Mouse (Mus musculus): ENCODE measurements at regions not wholly inside any gene's neighbourhood (a gene's known extent, or its start where the extent isn't known, plus 50 kb on each side); places are given as distances from the start of the nearest gene placed in this dataset.

DNA sequence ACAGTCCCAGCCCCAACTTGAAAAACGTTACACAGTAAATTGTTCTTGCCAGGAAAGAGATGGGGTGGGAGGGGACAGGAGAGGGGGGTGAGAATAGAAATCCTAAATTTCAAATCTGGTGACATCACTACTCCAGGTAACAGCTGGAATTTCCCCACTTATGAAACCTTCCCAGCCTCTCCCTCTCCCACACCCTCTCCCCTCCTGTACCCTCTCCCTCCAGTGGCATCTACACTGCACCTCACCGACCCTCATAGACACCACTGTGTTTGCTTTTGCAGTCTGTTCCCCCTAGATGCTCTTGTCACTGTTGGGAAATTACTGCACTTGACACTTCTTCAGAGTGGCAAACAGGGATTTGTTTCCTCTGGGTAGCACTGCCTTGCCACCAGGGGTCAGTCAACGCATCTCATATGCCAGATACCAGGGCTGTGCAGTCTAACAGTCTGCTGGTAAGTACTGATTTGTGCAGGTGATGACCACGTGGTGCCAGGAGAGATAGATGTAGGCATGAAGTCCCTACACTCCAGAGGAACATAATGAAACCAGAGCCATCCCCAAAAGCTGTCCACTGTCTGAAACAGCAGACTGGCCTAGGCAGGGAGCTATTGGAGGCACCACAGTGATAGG is 68.3 kb upstream of the Plet1 start:
- in situ Hi-C loops (cut with MboI; ENCODE audit: low pct_ligation_motif_present, low pct_unique_long_range_greater_than_20kb, low sequenced_read_pairs) (no loop called here), dilution Hi-C loops (cut with MboI; ENCODE audit: extremely low pct_ligation_motif_present, extremely low pct_unique_long_range_greater_than_20kb, low sequenced_read_pairs) (no loop called here)
- no peak overlapping the region for H3K4me3 ChIP-seq (replicated peaks in 1 of 3; ENCODE audit: low read depth in 2 of 3, low read length in 2 of 3, poor library complexity in 1 of 3)
- H3K9ac ChIP-seq (ENCODE audit: insufficient read depth, low read depth), result no peak overlapping the region
- no peaks in the 10 kb centered on the region for H3K79me2 ChIP-seq (replicated peaks; ENCODE audit: control insufficient read depth, extremely low read depth, insufficient read depth, poor library complexity, severe bottlenecking)
- peak; percentile 48 for DNase-seq (ENCODE audit: extremely low read depth)
- no peaks in the 10 kb centered on the region for H3K36me3 ChIP-seq (replicated peaks in 1 of 2; ENCODE audit: control insufficient read depth in 1 of 2, insufficient read depth in 1 of 2, low read length in 1 of 2)
- TF ChIP-seq MAX (IDR thresholded peaks at IDR 0.05; ENCODE audit: low read length), result peak; percentile 78
- 0 out of 2 replicates have a peak, but pooled peaks have one; percentile 16 for TF ChIP-seq MYC (IDR thresholded peaks at IDR 0.05; ENCODE audit: low read depth, low read length)
- peak; percentile 23 to 75; a peak in 3 of 4 replicates for TF ChIP-seq CTCF (conservative IDR thresholded peaks at IDR 0.05 in 1 of 2, IDR thresholded peaks at IDR 0.05 in 1 of 2; ENCODE audit: low read depth in 2 of 2, low read length in 2 of 2)
- TF ChIP-seq RAD21 (IDR thresholded peaks at IDR 0.05; ENCODE audit: low read depth, low read length), result peak; percentile 59
- TF ChIP-seq SMC3 (IDR thresholded peaks at IDR 0.05; ENCODE audit: low read depth, low read length), result peak; percentile 73
- no peak for TF ChIP-seq ZMIZ1 (IDR thresholded peaks at IDR 0.05; ENCODE audit: low read depth, low read length)
- no peak for TF ChIP-seq HCFC1 (IDR thresholded peaks at IDR 0.05; ENCODE audit: low read depth, low read length)
- no peak overlapping the region for H3K27ac ChIP-seq (ENCODE audit: insufficient read depth, low read depth)
- no peaks in the 10 kb centered on the region for H3K27me3 ChIP-seq (replicated peaks)
- H3K9me3 ChIP-seq (replicated peaks; ENCODE audit: low read length), result no peaks in the 10 kb centered on the region
- peaks cover 0 to 25% of the 10 kb centered on the region in 2 experiments; a peak in 2 of 4 replicates for H3K4me1 ChIP-seq (ENCODE audit: control insufficient read depth in 1 of 2, insufficient read depth in 2 of 2)
- H3K4me2 ChIP-seq (ENCODE audit: insufficient read depth, low read depth, poor library complexity, severe bottlenecking), result no peak overlapping the region

- in situ Hi-C loops (cut with MboI; ENCODE audit: low pct_ligation_motif_present, low pct_unique_long_range_greater_than_20kb, low sequenced_read_pairs), result loop anchor here (10.0 kb wide), 2 partner anchors 95 to 935 kb away; no protein-coding TSS in a partner anchor
These were observed 64.2 kb upstream of the Plet1 start for GRCm38 (mm10) chr9:50430147-50430546.

GRCm38 (mm10) chr9:50433525-50433924 is 60.8 kb upstream of the Plet1 start:
- in situ Hi-C loops (cut with MboI; ENCODE audit: low pct_ligation_motif_present, low pct_unique_long_range_greater_than_20kb, low sequenced_read_pairs), result loop anchor here (10.0 kb wide), 2 partner anchors 99 to 939 kb away; no protein-coding TSS in a partner anchor
- TF ChIP-seq CTCF (conservative IDR thresholded peaks at IDR 0.05 in 1 of 2, IDR thresholded peaks at IDR 0.05 in 1 of 2; ENCODE audit: low read depth in 2 of 2, low read length in 2 of 2) (no peak), ZC3H11A (IDR thresholded peaks at IDR 0.05; ENCODE audit: low read depth, low read length) (no peak), CHD2 (IDR thresholded peaks at IDR 0.05; ENCODE audit: low read length) (no peak), NRF1 (IDR thresholded peaks at IDR 0.05; ENCODE audit: low read depth, low read length) (no peak), POLR2A (IDR thresholded peaks at IDR 0.05; ENCODE audit: low read depth, low read length) (no peak), ELF1 (IDR thresholded peaks at IDR 0.05; ENCODE audit: low read depth, low read length) (no peak), E2F4 (IDR thresholded peaks at IDR 0.05; ENCODE audit: insufficient replicate concordance, low read depth, low read length) (no peak), SIN3A (IDR thresholded peaks at IDR 0.05; ENCODE audit: low read length) (no peak), TCF12 (IDR thresholded peaks at IDR 0.05; ENCODE audit: low read depth, low read length) (no peak), USF2 (conservative IDR thresholded peaks at IDR 0.05; ENCODE audit: low read depth, low read length) (no peak), UBTF (IDR thresholded peaks at IDR 0.05; ENCODE audit: low read depth, low read length) (no peak), MAFK (IDR thresholded peaks at IDR 0.05; ENCODE audit: insufficient replicate concordance, low read length) (no peak), SMC3 (IDR thresholded peaks at IDR 0.05; ENCODE audit: low read depth, low read length) (no peak), KAT2A (IDR thresholded peaks at IDR 0.05; ENCODE audit: insufficient replicate concordance, low read length) (no peak), ETS1 (conservative IDR thresholded peaks at IDR 0.05; ENCODE audit: low read depth, low read length) (no peak)

More at GRCm38 (mm10) chr9:50430147-50430546, 64.2 kb upstream of the Plet1 start:
- no peak overlapping the region for H3K27ac ChIP-seq (ENCODE audit: insufficient read depth, low read depth)
- H3K4me3 ChIP-seq (replicated peaks in 1 of 3; ENCODE audit: low read depth in 2 of 3, low read length in 2 of 3, poor library complexity in 1 of 3), result no peak overlapping the region
- H3K9me3 ChIP-seq (replicated peaks; ENCODE audit: low read length), result no peaks in the 10 kb centered on the region
- no peak overlapping the region for H3K4me2 ChIP-seq (ENCODE audit: insufficient read depth, low read depth, poor library complexity, severe bottlenecking)
- H3K36me3 ChIP-seq (replicated peaks in 1 of 2; ENCODE audit: control insufficient read depth in 1 of 2, insufficient read depth in 1 of 2, low read length in 1 of 2), result no peaks in the 10 kb centered on the region
- TF ChIP-seq USF2 (conservative IDR thresholded peaks at IDR 0.05; ENCODE audit: low read depth, low read length) (no peak), ZKSCAN1 (IDR thresholded peaks at IDR 0.05; ENCODE audit: borderline replicate concordance, low read depth, low read length) (no peak), GABPA (IDR thresholded peaks at IDR 0.05; ENCODE audit: insufficient replicate concordance, low read depth, low read length) (no peak), ELF1 (IDR thresholded peaks at IDR 0.05; ENCODE audit: low read depth, low read length) (no peak), POLR2AphosphoS2 (IDR thresholded peaks at IDR 0.05; ENCODE audit: low read depth, low read length) (no peak), UBTF (IDR thresholded peaks at IDR 0.05; ENCODE audit: low read depth, low read length) (no peak), MAFK (IDR thresholded peaks at IDR 0.05; ENCODE audit: insufficient replicate concordance, low read length) (no peak), SMC3 (IDR thresholded peaks at IDR 0.05; ENCODE audit: low read depth, low read length) (no peak), BHLHE40 (IDR thresholded peaks at IDR 0.05; ENCODE audit: low read depth, low read length) (no peak), E2F4 (IDR thresholded peaks at IDR 0.05; ENCODE audit: insufficient replicate concordance, low read depth, low read length) (no peak), RCOR1 (conservative IDR thresholded peaks at IDR 0.05; ENCODE audit: low read depth, low read length) (no peak), TCF12 (IDR thresholded peaks at IDR 0.05; ENCODE audit: low read depth, low read length) (no peak), ETS1 (conservative IDR thresholded peaks at IDR 0.05; ENCODE audit: low read depth, low read length) (no peak), TBP (conservative IDR thresholded peaks at IDR 0.05; ENCODE audit: low read depth, low read length) (no peak)
- no peak for DNase-seq (ENCODE audit: extremely low read depth)
- no peaks in the 10 kb centered on the region for H3K79me2 ChIP-seq (replicated peaks; ENCODE audit: control insufficient read depth, extremely low read depth, insufficient read depth, poor library complexity, severe bottlenecking)
- H3K4me1 ChIP-seq (ENCODE audit: control insufficient read depth in 1 of 2, insufficient read depth in 2 of 2), result peaks cover 0 to 20% of the 10 kb centered on the region in 2 experiments; a peak in 2 of 4 replicates
- H3K27me3 ChIP-seq (replicated peaks), result no peaks in the 10 kb centered on the region
- no peak overlapping the region for H3K9ac ChIP-seq (ENCODE audit: insufficient read depth, low read depth)
- dilution Hi-C loops (cut with MboI; ENCODE audit: extremely low pct_ligation_motif_present, extremely low pct_unique_long_range_greater_than_20kb, low sequenced_read_pairs), result no loop called here

More at GRCm38 (mm10) chr9:50433525-50433924, 60.8 kb upstream of the Plet1 start:
- no peaks in the 10 kb centered on the region for H3K36me3 ChIP-seq (replicated peaks in 1 of 2; ENCODE audit: control insufficient read depth in 1 of 2, insufficient read depth in 1 of 2, low read length in 1 of 2)
- no peak overlapping the region for H3K9ac ChIP-seq (ENCODE audit: insufficient read depth, low read depth)
- no peaks in the 10 kb centered on the region for H3K79me2 ChIP-seq (replicated peaks; ENCODE audit: control insufficient read depth, extremely low read depth, insufficient read depth, poor library complexity, severe bottlenecking)
- H3K4me3 ChIP-seq (replicated peaks in 1 of 3; ENCODE audit: low read depth in 2 of 3, low read length in 2 of 3, poor library complexity in 1 of 3), result no peak overlapping the region
- no peak for DNase-seq (ENCODE audit: extremely low read depth)
- dilution Hi-C loops (cut with MboI; ENCODE audit: extremely low pct_ligation_motif_present, extremely low pct_unique_long_range_greater_than_20kb, low sequenced_read_pairs), result no loop called here
- H3K9me3 ChIP-seq (replicated peaks; ENCODE audit: low read length), result no peaks in the 10 kb centered on the region
- H3K4me1 ChIP-seq (ENCODE audit: control insufficient read depth in 1 of 2, insufficient read depth in 2 of 2), result peaks cover 2 to 7% of the 10 kb centered on the region in 2 experiments; a peak in 2 of 4 replicates
- H3K27ac ChIP-seq (ENCODE audit: insufficient read depth, low read depth), result no peak overlapping the region
- no peaks in the 10 kb centered on the region for H3K27me3 ChIP-seq (replicated peaks)
- no peak overlapping the region for H3K4me2 ChIP-seq (ENCODE audit: insufficient read depth, low read depth, poor library complexity, severe bottlenecking)
